19 mouse cellular contexts compared by ENCODE assay signal in the genomic region with DNA sequence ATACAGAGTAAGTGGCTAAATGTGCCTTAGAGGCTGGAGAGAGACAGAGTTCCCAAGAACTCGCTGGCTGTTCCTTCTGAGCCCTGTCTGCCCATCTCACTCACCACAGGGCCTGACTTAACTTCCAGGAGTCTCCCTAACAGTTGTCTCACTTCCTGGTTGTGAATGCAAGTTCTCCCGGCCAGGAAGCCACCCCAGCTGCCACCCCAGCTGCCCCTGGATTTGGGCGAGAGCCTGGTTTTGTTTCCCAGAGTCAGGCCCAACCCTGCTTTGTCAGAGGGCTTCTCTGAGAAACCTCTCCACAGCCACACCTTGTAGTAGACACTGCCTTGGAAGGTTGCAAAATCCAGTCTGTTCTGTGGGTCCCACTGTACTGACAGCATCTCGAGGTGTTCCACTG. TPM values are rescaled to one million over a fixed set of nuclear protein-coding genes. Genes with fewer than 3 reads are reported as not detected.
DNase-seq lines count a peak whose midpoint lies in the region; ATAC-seq and TF ChIP-seq lines count a peak whose summit lies in the region.
"Had no signal": no experiment of that assay in that cellular context is flagged by ENCODE, and none has a peak within 500 bp of the region (broad histone marks: within the 10 kb centered on the region; RNA-seq: fewer than 3 reads in every experiment).

No protein-coding gene starts in this region.

- H3K4me2 ChIP-seq in forebrain, postnatal 0 days (ENCODE audit: low read depth): no peak overlapping the region
- no peak overlapping the region for H3K4me2 ChIP-seq in midbrain, embryonic 14.5 days (ENCODE audit: low read length)
- H3K4me2 ChIP-seq in myocyte (ENCODE audit: low read depth): no peak overlapping the region
- H3K4me2 ChIP-seq in stomach, embryonic 16.5 days (ENCODE audit: low read depth, low read length): no peak overlapping the region
- H3K4me2 ChIP-seq: embryonic facial prominence, embryonic 13.5 days; forebrain, embryonic 12.5 days had no signal

- DNase-seq in forebrain, embryonic 10.5 days (ENCODE audit: extremely low spot score, low spot score): no peak
- DNase-seq in forebrain, postnatal 0 days: no peak
- no peak for DNase-seq in midbrain, embryonic 10.5 days (ENCODE audit: low spot score)
- no peak for DNase-seq in midbrain, embryonic 14.5 days
- no peak for DNase-seq in kidney, adult 8-10 months
- DNase-seq: adrenal gland, adult 2 months; adrenal gland, postnatal 10 days; adrenal gland, postnatal 25 days; cerebellum, adult 11 months; cerebellum, adult 18-20 months; cerebellum, adult 8-10 months; cerebellum, postnatal 10 days; cerebellum, postnatal 25 days had no signal

- H3K4me3 ChIP-seq in forebrain, embryonic 10.5 days: no peak overlapping the region
- H3K4me3 ChIP-seq in forebrain, postnatal 0 days (ENCODE audit: low read depth, low read length): no peak overlapping the region
- H3K4me3 ChIP-seq in midbrain, embryonic 10.5 days: no peak overlapping the region
- no peak overlapping the region for H3K4me3 ChIP-seq in midbrain, embryonic 14.5 days (replicated peaks; ENCODE audit: low read depth, low read length)
- H3K4me3 ChIP-seq in myocyte: no peak overlapping the region
- H3K4me3 ChIP-seq in stomach, embryonic 16.5 days (replicated peaks; ENCODE audit: low read length): no peak overlapping the region
- H3K4me3 ChIP-seq: embryonic facial prominence, embryonic 13.5 days; forebrain, embryonic 12.5 days had no signal

- no peak overlapping the region for H3ac ChIP-seq in myocyte (ENCODE audit: control insufficient read depth, insufficient read length)

- 0 out of 2 replicates have a peak overlapping the region, but pooled peaks have one; percentile 13 for H3K27ac ChIP-seq in forebrain, embryonic 10.5 days
- H3K27ac ChIP-seq in forebrain, postnatal 0 days (ENCODE audit: low read depth, low read length): no peak overlapping the region
- peak overlapping the region; percentile 46; the same call in 1 of the 2 replicates for H3K27ac ChIP-seq in midbrain, embryonic 10.5 days (replicated peaks)
- H3K27ac ChIP-seq in midbrain, embryonic 14.5 days (replicated peaks; ENCODE audit: low read depth, low read length): no peak overlapping the region
- H3K27ac ChIP-seq in stomach, embryonic 16.5 days (ENCODE audit: low read length): peak overlapping the region; percentile 81
- H3K27ac ChIP-seq: embryonic facial prominence, embryonic 13.5 days had no signal

- TF ChIP-seq POLR2A in myocyte (IDR thresholded peaks at IDR 0.05; ENCODE audit: insufficient read length, low read depth): no peak

- H3K36me3 ChIP-seq in forebrain, embryonic 10.5 days (replicated peaks): peaks cover 11% of the 10 kb centered on the region
- H3K36me3 ChIP-seq in forebrain, postnatal 0 days (ENCODE audit: insufficient read depth): no peaks in the 10 kb centered on the region
- peaks cover 5% of the 10 kb centered on the region; the same call in 1 of the 2 replicates for H3K36me3 ChIP-seq in midbrain, embryonic 10.5 days
- H3K36me3 ChIP-seq in midbrain, embryonic 14.5 days (ENCODE audit: control insufficient read depth, insufficient read depth, low read length): no peaks in the 10 kb centered on the region
- no peaks in the 10 kb centered on the region for H3K36me3 ChIP-seq in myocyte (ENCODE audit: control insufficient read depth, insufficient read depth)
- no peaks in the 10 kb centered on the region for H3K36me3 ChIP-seq in stomach, embryonic 16.5 days (ENCODE audit: control insufficient read depth, insufficient read depth, low read length)
- H3K36me3 ChIP-seq: embryonic facial prominence, embryonic 13.5 days; forebrain, embryonic 12.5 days had no signal

- H3K9me3 ChIP-seq in forebrain, embryonic 10.5 days: no peaks in the 10 kb centered on the region
- no peaks in the 10 kb centered on the region for H3K9me3 ChIP-seq in forebrain, postnatal 0 days (ENCODE audit: low read length)
- no peaks in the 10 kb centered on the region for H3K9me3 ChIP-seq in midbrain, embryonic 10.5 days (replicated peaks)
- no peaks in the 10 kb centered on the region for H3K9me3 ChIP-seq in midbrain, embryonic 14.5 days (ENCODE audit: control insufficient read depth, low read length)
- H3K9me3 ChIP-seq in stomach, embryonic 16.5 days (replicated peaks; ENCODE audit: control insufficient read depth, low read length): no peaks in the 10 kb centered on the region
- H3K9me3 ChIP-seq: embryonic facial prominence, embryonic 13.5 days; forebrain, embryonic 12.5 days had no signal

- peaks cover 83% of the 10 kb centered on the region for H3K4me1 ChIP-seq in forebrain, embryonic 10.5 days
- H3K4me1 ChIP-seq in forebrain, postnatal 0 days (ENCODE audit: insufficient read depth): peaks cover 6% of the 10 kb centered on the region
- peaks cover 85% of the 10 kb centered on the region for H3K4me1 ChIP-seq in midbrain, embryonic 10.5 days
- H3K4me1 ChIP-seq in midbrain, embryonic 14.5 days (ENCODE audit: control insufficient read depth, insufficient read depth, low read length): peaks cover 41% of the 10 kb centered on the region
- H3K4me1 ChIP-seq in stomach, embryonic 16.5 days (ENCODE audit: control insufficient read depth, insufficient read depth, low read length): 0 out of 2 replicates have a peak, but pooled peaks cover 5% of the 10 kb centered on the region

- H3K79me2 ChIP-seq in myocyte (ENCODE audit: control insufficient read depth, insufficient read depth): no peaks in the 10 kb centered on the region

- TF ChIP-seq CTCF in forebrain, postnatal 0 days (IDR thresholded peaks at IDR 0.05; ENCODE audit: low read depth): no peak

- no peak for ATAC-seq in forebrain, postnatal 0 days
- no peak for ATAC-seq in midbrain, embryonic 14.5 days (ENCODE audit: low FRiP score, low TSS enrichment)
- no peak for ATAC-seq in stomach, embryonic 16.5 days (ENCODE audit: insufficient read depth, low FRiP score)
- ATAC-seq: forebrain, embryonic 14.5 days; forebrain, embryonic 16.5 days had no signal

- H3K27me3 ChIP-seq in forebrain, embryonic 10.5 days (ENCODE audit: poor library complexity, severe bottlenecking): no peaks in the 10 kb centered on the region
- no peaks in the 10 kb centered on the region for H3K27me3 ChIP-seq in forebrain, postnatal 0 days (ENCODE audit: insufficient read depth, low read length)
- no peaks in the 10 kb centered on the region for H3K27me3 ChIP-seq in midbrain, embryonic 10.5 days (ENCODE audit: low read depth, poor library complexity, severe bottlenecking)
- H3K27me3 ChIP-seq in midbrain, embryonic 14.5 days (ENCODE audit: control insufficient read depth, insufficient read depth, low read length): no peaks in the 10 kb centered on the region
- no peaks in the 10 kb centered on the region for H3K27me3 ChIP-seq in myocyte (ENCODE audit: control insufficient read depth, insufficient read depth, insufficient read length)
- H3K27me3 ChIP-seq in stomach, embryonic 16.5 days (ENCODE audit: control insufficient read depth, insufficient read depth, low read length): no peaks in the 10 kb centered on the region
- H3K27me3 ChIP-seq: embryonic facial prominence, embryonic 13.5 days; forebrain, embryonic 12.5 days had no signal

- WGBS in forebrain, embryonic 10.5 days: 85% methylated on average over 4 of the region's 4 CpGs
- 77% methylated on average over 4 of the region's 4 CpGs for WGBS in forebrain, postnatal 0 days
- 82% methylated on average over 4 of the region's 4 CpGs for WGBS in midbrain, embryonic 10.5 days
- WGBS in midbrain, embryonic 14.5 days: 82% methylated on average over 4 of the region's 4 CpGs
- 69% methylated on average over 4 of the region's 4 CpGs for WGBS in stomach, embryonic 16.5 days

- H3K9ac ChIP-seq in forebrain, postnatal 0 days: no peak overlapping the region
- H3K9ac ChIP-seq in midbrain, embryonic 14.5 days (replicated peaks; ENCODE audit: low read length): no peak overlapping the region
- no peak overlapping the region for H3K9ac ChIP-seq in stomach, embryonic 16.5 days (ENCODE audit: low read length)
- H3K9ac ChIP-seq: embryonic facial prominence, embryonic 13.5 days; forebrain, embryonic 12.5 days had no signal

TF ChIP-seq in myocyte, 11 proteins besides CTCF, POLR2A, EP300 and RAD21:
- TF ChIP-seq REST (IDR thresholded peaks at IDR 0.05; ENCODE audit: insufficient read depth, insufficient read length) (no peak), TCF12 (IDR thresholded peaks at IDR 0.05; ENCODE audit: insufficient read depth, poor library complexity, severe bottlenecking) (peak; percentile 6), TCF3 (IDR thresholded peaks at IDR 0.05; ENCODE audit: insufficient read length, low read depth) (no peak), POLR2AphosphoS2 (IDR thresholded peaks at IDR 0.05; ENCODE audit: insufficient read length, low read depth) (no peak), SRF (IDR thresholded peaks at IDR 0.05; ENCODE audit: control insufficient read depth, insufficient read length, low read depth) (no peak), MYOD1 (IDR thresholded peaks at IDR 0.05; ENCODE audit: control insufficient read depth in 1 of 3, insufficient read length in 2 of 3, low read depth in 2 of 3) (peak in 2 of 3 experiments; percentile 45 to 78), CEBPB (IDR thresholded peaks at IDR 0.05; ENCODE audit: insufficient read depth, poor library complexity, severe bottlenecking) (no peak), MYOG (IDR thresholded peaks at IDR 0.05; ENCODE audit: control insufficient read depth in 1 of 3, insufficient read depth in 1 of 3, insufficient read length in 2 of 3, low read depth in 2 of 3) (peak; percentile 56 to 90 (median 70)), E2F4 (IDR thresholded peaks at IDR 0.05; ENCODE audit: insufficient read depth) (no peak), USF1 (IDR thresholded peaks at IDR 0.05; ENCODE audit: low read depth) (no peak), MAX (IDR thresholded peaks at IDR 0.05; ENCODE audit: low read depth) (no peak)

RNA-seq across cellular contexts. Expression of gene Nectin1, which starts 26.2 kb away (rescaled TPM):
- 7.4 and 7.6 TPM in 2 replicates for polyA plus RNA-seq in forebrain, embryonic 10.5 days (2016; fragmentation: Nextera tagmentation; extraction: Ambion mirVana)
- 29.5 and 43.7 TPM in 2 replicates for total RNA-seq in forebrain, postnatal 0 days (2014; rRNA removed)
- 7.2 and 11.8 TPM in 2 replicates for polyA plus RNA-seq in forebrain, postnatal 0 days (2015; fragmentation: Nextera tagmentation; extraction: Ambion mirVana)
- 6.9 and 7.3 TPM in 2 replicates for polyA plus RNA-seq in midbrain, embryonic 10.5 days (2016; fragmentation: Nextera tagmentation; extraction: Ambion mirVana)
- 16.7 and 21.0 TPM in 2 replicates for polyA plus RNA-seq in midbrain, embryonic 14.5 days (2014; fragmentation: Nextera tagmentation; extraction: Ambion mirVana)
- 2.2 TPM for polyA plus RNA-seq in myocyte (2012; fragmentation: generic; extraction: Trizol)
- 8.9 and 9.5 TPM in 2 replicates for polyA plus RNA-seq in stomach, embryonic 16.5 days (2015; fragmentation: Nextera tagmentation; extraction: Ambion mirVana)

Comparison
In these comparisons a context has a peak if more than half of its experiments do, and no peak if none do; other contexts are left out.
1. H3K27ac ChIP-seq: peak in forebrain, embryonic 10.5 days (single experiment), midbrain, embryonic 10.5 days (single experiment) and stomach, embryonic 16.5 days (single experiment); none in forebrain, postnatal 0 days (single experiment) and midbrain, embryonic 14.5 days (single experiment).